Mouse (Mus musculus): Measurements from ENCODE around the gene Arhgap10.

- TF ChIP-seq CTCF (IDR thresholded peaks at IDR 0.05; ENCODE audit: low read depth) = no peak
- TF ChIP-seq EP300 (IDR thresholded peaks at IDR 0.05; ENCODE audit: low read depth) = no peak
Observed at GRCm38 (mm10) chr8:77383671-77384070, 134.1 kb downstream of the Arhgap10 start.

Measured in liver, postnatal 0 days (tissue).